Mouse (Mus musculus) ovary, postnatal 14 days (tissue): ENCODE results near the gene Adamtsl5.

ENCODE experiments used
- DNase-seq: peaks from one replicate; pipeline ENCODE4 v3.0.0; 2022; ENCODE audit warnings: low spot score

The Adamtsl5 gene

DNA sequence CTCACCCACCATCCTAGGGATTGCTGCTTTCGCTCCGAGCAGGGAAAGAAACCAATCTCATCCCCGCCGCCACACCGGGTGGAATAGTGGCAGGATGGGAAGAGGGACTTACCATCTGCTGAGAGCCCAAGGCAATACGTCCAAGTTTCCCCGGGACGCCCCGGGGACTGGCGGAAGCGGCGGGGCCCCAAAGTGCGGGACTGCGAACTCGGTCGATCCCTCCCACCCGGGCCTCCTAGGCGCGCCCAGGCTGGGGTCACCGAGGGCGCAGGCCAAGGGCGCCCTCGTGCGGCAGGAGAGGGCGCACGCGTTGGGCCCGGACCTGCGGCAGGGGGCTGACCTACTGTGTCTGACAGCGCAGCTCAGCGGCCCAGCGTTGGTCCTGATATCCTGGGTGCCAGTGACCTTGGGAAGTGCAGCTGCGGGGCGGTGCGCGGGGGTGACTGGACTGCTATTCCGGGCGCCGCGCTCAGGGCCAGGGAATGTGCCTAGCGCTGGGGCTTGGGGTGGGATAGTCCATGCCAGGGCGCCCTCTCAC lies at the start of gene Adamtsl5:
Gene Adamtsl5 (minus strand): TSS at position 169 of the 538 bp plus-strand sequence.
- DNase-seq: peak; percentile 49

DNA sequence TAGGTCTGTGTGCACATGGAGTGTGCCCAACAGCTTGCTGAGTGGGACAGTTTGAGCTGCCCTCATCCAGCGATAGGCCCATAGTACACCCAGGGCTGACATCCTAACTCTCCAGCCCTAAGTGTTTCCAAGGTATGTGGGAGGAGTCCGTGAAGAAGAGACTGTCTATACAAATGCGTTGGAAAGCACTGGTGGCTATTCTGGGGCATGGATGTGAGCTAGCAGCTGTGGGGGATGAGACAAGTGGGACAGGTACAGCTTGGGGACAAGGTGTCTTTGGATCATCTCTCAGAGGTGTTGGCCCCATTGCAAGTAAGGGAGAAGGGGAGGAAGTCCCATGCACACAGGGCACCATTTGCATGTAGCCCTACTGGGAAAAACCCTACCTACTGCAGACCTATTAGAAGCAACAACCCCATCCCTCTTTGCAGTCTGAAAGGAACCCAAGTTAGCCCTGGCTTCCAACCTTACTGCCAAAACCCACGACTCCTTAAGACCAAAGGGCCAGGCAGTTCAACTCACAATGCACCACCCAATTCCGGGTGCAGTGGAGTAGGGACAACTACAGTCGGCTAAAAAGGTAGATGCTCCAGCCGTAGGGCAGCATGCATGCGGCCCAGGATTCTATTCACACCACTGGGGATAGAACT lies 49.4 kb upstream of the Adamtsl5 start:
- DNase-seq: no peak

DNA sequence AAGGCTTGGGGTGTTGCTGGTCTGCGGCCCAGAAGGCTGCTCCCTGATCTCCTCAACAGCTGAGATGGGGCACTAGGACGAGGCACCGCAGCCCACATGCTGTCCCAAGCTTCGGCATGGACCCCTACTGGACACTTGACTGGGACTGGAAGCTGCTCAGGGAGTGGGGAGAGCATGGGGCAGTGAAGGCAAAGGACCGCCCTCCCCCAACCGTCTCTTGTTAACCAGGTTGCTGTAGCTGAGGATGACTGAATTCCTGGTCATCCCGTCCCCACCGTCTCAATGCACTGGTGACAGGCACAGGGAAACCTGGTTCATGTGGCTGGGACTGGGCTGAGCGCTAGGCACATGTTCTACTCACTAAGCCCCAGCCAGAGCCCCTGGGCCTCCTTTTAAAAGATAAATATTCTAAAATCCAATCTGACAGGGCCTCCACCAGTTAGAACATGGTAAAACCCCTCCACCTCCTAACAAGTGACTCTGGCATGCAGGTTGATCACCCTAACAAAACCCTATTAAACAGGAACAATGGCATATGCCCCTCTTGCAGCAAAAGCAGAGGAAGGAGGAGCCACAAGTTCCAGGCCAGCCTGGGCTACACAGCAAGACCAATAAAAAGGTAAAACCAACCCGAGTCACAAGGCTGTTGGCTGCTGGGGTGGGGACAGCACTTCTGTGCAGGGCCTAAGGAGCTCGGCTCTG lies 48.8 kb upstream of the Adamtsl5 start:
- DNase-seq: no peak

DNA sequence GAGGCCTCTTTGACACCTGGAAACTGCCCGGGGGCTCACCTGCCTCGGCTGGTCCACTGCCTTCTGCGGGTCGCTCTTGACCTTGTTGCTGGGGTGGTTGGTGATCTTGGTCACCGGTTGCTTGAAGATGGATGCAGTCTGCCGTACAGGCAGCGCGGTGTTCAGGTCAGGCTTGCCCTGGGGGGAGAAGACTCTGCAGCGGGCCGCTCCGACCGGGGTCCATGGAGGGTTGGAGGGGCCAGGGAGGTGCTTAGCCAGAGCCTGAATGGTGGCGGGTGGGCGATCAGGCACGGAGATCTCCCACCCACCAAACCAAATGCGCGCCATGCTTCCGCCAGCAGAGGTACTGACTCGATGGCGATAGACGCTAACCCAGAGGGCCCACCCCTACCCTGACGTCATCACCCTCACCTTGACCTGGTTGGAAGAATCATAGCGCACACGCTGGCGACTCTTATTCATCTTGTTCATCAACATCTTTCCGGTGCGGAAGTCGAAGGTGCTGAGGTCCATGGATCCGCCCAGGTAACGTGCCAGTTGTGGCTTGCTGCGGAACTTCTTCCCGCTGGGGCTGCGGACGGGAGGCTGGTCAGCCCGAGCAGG lies 46.9 kb upstream of the Adamtsl5 start:
- no peak for DNase-seq

DNA sequence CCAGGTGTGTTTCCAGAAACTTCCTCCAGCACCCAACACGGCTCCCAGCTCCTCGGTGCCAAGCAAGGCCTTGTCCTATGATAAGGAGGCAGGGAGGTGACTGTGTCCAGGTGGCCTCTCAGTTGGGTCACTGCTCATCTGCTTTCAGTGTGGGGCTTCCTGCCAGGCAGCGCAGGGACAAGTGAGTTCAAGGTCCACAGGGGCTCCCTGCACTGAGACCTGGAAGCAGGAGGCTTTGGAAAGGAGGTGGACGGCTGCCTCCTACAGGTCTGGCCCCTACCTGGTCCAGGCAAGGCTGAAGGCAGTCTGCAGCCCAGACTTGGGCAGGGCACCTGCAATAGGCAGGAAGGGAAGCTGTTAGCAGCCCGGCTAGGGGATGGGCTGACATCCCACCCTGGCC lies 44.5 kb upstream of the Adamtsl5 start:
- DNase-seq: no peak

DNA sequence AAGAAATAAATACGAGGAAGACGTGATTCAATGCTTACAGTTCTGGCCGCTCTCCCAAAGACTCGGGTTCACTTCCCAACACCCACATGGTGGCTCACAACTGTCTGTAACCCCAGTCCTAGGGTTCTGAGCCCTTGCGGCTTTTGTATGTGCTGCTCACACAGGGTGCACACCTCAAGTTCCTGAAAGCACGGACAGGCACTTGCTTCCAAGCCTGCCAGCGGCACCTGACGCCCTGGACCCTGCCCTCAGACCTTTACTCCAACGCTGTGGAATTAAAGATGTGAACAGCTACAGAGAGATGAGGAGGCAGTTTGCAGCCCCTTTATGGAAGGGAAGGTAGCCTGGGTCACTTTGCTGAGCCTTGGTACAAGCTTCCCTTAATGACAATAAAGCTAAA lies 42.5 kb upstream of the Adamtsl5 start:
- DNase-seq: no peak

DNA sequence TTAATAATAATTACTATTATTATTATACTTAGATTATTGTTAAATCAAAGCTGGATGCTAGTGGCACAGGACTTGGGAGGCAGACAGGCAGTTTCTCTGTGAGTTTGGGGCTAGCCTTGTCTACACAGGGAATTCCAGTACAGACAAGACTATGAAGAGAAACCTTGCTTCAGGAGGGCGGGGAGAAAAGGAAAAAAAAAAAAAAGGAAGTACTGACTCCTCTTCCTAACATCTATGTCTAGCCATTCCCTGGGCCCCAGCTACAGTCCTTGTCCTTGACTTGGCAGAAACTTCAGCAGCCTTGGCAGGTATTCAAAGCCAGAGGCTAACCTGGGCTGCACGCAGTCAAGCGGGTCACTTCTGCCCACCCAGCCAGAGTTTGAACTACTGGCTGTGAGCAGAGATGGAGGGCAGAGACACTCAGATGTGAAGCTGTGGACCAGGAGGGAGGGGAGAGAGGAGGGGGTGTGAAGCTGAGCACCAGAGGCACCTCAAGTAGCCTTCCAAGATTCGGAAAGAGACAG lies 41.0 kb upstream of the Adamtsl5 start:
- no peak for DNase-seq

DNA sequence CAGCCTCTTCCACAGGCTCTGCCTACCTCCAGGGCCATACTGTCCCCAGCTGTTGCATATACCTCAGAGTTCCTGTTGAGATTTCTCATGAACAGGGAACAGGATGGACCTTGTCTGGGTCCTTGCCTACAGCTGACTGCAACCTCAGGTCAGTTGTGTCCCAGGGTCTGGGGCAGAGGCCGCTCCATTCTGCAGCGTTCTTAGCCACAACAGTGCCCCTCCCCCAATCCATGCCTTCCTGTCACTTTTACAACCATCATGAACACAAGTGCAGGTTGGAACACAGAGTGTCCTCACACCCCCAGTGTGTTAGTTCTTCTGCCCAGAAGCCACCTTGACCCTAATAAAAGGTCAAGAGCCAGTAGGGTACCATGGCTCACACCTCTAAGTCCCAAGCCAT lies 40.5 kb upstream of the Adamtsl5 start:
- no peak for DNase-seq

DNA sequence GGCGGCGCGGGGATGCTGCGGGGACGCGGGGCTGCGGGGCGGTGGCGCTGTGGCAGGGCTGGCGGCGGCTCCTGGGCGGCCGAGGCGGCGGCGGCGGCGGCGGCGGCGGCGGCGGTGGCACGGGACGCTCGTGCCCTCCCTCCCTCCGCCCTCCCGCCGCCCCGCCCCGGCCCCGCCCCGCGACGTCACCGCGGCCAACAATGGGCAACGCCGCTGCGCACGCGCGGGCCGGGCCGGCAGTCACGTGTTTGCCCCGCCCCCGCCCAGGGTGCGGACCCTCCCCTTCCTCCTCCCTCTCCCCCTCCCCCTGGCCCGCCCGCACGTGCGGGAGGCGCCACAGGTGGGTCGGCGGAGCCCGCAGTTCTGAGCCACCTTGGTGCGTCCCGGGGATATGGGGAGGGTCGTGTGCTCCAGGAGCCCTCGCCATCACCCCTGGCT lies 39.3 kb upstream of the Adamtsl5 start, which contains the start of gene Mex3d:
Gene Mex3d (minus strand): TSS at position 138 of the 438 bp plus-strand sequence.
- peak; percentile 84 for DNase-seq

DNA sequence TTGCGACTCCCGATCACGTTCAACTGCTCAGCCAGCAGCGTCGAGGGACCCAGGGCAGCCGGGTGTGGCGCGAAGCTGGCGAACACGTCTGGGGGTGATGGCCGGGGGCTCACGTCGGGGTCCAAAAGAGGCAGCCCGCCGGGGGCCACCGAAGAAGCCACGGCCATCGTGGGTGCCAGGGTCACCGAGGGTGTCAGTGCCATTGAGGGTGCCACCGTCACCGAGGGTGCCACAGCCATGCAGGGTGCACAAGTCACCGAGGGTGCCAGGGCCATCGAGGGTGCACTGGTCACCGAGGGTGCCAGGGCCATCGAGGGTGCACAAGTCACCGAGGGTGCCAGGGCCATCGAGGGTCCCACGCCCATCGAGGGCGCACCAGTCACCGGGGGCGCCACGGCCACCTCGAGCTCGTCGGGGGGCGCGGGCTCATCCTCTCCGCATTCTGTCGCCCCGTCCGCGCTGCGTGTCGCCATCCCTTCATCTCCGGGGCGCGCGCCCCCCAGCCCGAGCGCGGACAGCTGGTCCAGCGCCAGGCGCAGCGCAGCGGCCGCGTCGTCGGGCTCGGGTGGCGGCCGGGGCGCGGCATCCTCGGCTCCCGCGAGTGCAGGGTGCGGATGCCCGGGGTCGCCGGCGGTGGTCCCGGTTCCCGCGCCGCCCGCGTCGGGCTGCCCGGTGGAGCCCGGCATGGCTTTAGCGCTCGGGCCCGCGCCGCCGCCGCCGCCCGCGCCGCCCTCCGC lies 38.7 kb upstream of the Adamtsl5 start:
- no peak for DNase-seq

DNA sequence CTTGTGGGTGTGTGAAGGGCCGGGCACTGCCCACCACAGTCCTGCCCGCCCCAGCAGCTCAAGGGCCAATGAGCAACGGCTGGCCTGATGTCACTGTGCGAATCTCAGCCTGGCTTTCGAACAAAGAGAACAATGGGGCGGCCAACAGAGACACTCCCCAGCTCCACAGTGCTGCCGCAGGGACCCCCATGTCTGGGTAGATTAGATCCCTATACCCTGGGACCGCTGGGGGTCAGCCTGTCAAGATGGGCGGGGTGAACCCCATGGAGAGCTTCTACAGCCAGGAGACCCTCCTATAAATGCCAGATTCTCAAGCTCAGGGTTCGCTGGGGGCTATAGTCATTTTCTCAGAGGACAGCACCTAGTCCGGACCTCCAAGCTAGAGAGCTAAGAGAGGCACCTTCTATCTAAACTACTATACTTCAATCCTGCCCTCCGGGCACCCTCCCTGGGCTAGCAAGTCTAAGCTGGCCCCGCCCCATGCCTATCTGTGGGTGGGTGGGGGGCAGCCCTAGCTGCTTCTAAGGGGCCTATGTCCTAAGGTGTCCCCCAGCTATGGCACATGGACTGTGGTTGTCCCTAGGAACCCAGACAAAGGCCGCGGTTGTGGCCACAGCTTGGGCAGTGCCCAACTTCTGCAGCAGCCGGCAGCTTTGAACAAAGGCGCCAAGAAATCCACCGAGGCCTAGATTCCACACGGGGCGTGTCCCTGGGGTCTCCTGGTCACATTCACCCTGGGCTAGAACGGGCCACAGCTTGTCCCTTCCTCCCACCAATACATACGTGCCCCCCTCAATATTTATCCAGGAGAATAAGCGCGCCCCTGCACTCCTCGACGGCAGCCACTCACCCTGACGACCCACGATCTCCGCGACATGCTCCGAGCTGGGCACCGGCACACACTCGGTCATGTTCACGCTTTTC lies 37.9 kb upstream of the Adamtsl5 start:
- no peak for DNase-seq

DNA sequence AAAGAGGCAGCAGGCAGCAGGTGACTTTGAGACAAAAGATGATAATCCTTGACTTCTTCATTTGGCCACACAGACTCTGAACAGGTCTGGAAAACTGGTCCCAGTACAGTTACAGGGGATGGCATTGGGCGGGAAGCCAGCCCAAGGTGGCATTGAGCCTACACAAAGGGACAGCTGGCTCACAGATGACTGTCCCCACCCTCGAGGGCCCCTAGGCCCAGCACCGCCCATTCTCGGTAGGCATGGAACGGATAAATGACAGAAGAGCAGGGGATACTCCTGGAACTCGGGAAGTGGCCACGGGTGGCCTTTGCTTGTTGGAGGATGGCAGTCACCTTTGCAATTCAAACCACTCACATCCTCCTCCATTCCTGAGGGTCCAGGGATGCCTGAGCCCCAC lies 37.1 kb upstream of the Adamtsl5 start:
- DNase-seq: no peak

DNA sequence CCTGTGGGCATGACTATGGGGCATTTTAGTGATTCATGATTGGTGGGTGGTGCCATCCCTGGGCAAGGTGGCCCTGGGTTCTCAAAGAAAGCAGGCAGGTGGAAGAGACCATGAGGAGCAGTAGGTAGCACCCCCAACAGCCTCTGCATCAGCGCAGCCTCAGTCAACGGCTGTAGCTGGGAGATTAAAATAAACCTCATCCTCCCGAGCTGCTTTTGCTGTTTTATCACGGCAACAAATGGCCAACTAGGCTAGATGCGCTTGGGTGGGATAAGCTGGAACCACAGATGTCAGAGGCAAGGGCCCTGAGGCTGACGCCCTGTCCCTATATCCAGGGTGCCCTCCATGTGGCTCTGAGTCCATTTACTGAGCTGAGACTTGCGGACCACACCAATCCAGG lies 36.5 kb upstream of the Adamtsl5 start:
- no peak for DNase-seq

DNA sequence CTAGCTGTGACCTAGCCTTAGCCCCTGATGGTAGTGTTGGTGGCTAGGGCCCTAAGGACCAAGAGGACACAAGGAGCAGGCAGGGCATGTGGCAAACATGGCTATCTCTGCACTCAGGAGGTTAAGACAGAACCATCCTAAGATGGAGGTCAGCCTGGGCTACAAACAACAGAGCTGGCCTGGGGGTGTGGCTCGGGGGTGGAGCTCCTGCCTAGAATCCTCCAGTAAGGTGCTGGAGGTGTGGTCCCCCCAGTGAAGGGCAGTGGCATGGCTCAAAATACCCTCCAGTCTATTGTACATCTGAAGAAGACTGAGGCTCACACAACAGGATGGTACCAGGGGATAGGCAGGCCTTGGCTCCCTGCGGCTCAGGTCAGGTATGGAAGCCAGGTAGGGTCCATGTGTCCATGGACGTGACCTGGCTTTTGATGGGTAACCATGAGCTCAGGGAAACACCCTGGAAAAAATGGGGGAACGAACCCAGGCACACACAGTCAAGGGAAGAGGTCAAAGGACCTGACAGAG lies 36.0 kb upstream of the Adamtsl5 start:
- no peak for DNase-seq

DNA sequence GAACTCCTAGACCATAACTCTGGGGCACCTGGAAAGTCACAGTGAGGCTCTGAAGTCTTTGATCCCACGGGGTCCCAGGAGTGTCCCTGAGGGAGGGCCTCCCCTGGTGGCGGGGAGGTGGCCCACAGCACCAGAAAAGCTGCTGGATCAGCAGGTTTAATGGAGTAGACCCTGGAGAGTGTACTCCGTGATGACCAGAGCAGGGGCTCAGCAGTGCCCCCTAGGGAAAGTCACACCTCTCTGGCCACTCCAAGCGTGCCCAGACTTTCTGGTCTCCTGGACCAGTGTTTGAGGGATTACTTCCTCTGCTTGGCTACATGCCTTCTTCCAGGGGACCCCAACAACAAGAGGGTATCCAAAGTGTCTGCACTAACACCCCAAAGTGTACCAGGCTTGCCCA lies 35.2 kb upstream of the Adamtsl5 start:
- DNase-seq: no peak

DNA sequence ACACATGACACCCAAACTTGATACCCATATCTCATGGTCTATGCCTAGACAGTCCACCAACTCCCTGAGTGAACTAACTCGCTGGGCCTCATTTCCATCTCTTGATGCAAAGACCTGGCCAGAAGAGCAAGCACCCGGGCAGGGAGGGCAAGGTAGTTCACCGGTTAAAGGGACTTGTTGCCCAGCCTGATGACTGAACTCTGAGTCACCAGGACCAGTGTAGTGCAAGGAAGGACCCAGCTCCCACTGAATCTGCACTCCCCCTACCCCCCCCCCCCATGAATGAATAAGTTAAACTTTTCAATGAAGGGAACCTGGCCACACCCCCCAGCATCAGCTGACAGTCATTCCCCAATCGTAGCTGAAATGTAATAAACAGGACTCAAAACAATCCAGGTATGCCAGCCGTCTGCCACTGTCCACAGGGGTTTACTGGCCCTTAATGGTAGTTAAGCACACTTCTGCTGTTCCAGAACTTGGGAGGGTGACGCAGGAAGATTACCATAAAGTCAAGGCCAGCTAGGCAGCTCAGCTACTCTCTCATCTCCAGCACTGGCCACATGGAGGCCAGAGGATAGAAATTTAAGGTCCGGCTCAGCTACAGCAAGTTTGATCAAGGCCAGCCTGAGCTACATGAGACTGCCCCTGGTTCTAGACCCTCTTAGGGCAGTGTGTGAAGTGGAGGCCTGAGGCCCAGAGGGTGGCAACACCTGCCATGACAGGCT lies 34.6 kb upstream of the Adamtsl5 start:
- no peak for DNase-seq

DNA sequence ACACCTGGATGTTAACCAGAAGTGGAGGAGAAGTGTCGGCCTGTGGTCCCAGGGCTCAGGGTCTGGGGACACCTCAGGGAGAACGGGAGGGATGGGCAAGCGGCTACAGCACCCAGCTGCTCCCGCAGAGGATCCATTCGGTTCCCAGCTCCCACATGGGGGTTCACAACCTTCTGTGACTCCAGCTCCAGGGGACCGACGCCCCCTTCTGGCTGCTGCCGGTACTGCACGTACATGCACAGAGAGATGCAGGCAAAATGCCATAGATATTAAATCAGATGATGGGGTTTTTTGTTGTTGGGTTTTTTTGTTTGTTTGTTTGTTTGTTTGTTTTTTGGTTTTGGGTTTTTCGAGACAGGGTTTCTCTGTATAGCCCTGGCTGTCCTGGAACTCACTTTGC lies 29.5 kb upstream of the Adamtsl5 start:
- DNase-seq: no peak

DNA sequence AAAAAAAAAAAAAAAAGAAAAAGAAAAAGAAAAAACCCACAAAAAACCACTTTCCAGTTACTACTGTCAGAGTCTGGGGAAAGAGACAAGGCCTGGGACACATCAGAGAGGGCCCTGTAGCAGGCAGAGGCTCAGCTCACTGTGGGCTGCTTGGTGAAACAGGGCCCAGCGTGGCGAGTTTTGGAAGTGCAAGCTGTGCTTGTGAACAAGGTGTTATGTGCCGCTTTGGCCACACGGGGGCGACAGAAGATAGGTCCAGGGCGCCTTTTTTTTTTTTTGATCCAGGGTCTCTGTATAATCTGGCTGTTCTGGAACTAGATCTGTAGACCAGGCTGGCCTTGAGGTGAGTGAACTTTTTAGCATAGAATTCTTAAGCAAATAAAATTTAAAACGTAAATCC lies 27.9 kb upstream of the Adamtsl5 start:
- peak; percentile 95 for DNase-seq

DNA sequence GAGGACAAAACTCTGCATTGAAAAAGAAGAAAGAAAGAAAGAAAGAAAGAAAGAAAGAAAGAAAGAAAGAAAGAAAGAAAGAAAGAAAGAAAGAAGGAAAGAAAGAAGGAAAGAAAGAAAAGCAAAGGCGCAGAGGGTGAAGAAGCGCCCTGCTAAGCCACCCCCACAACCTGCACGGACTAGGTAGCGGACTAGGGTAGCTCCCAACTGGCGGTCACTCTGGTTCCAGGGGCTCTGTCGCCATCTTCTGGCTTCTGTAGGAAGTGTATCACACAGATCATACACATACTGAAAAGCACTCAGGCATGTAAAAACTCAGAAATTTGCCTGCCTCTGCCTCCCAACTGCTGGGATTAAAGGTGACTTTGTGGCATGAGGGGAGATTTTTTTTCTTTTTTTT lies 25.9 kb upstream of the Adamtsl5 start:
- DNase-seq: peak; percentile 74

DNA sequence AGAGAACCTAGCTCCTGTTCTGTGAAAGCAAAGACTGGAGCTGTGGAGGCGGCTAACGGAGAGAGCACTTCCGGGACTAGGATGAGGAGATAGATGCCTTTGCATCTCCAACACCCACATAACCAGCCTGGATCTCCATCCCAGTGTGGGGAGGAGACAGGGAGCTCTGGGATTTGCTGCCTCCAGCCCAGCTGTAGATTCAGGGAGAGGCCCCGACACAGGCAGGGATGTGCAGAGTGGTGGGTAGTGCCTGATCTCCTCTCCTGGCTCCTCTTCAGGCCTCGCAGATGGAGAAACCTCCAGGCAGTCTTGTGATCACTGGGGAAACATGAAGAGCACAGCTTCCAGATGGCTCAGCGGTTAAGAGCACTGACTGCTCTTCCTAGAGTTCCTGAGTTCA lies 24.5 kb upstream of the Adamtsl5 start:
- DNase-seq: no peak
